Mouse (Mus musculus): ENCODE data around the gene Vmn1r197.
"Not testable (repeated sequence)": the region's sequence is repeated elsewhere in the genome, so short reads cannot be mapped to it uniquely, and the experiment has no call there.

The Vmn1r197 gene

DNA sequence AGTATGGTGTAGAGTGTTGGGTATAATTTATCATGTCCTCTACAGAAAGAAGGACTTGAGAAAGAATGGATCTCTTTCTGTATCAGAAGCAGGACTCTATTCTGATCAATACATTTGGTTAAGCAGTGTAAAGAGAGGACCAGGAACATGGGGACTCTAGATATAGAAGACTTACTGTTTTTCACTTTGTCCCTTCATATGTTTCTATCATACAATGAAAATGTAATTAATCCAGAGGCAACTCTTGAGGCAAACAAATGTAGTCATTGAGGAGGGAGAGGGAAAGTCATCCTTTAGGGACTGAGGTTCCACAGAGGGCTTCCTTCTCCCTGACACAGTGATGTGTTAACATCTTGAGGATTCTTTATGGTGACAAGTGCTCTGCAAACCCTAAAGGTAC is at the start of gene Vmn1r197:
Gene Vmn1r197 (plus strand): TSS at position 301 of the 400 bp plus-strand sequence.
- DNase-seq (ENCODE audit: low read depth in 2 of 2, low spot score in 2 of 2) = no peak

GRCm38 (mm10) chr13:22284578-22284977 is 39.8 kb upstream of the Vmn1r197 start:
- no peak for DNase-seq (ENCODE audit: low read depth in 2 of 2, low spot score in 2 of 2)

- no peak for DNase-seq (ENCODE audit: low read depth in 2 of 2, low spot score in 2 of 2)
These were observed 34.8 kb upstream of the Vmn1r197 start, which contains the start of gene Vmn1r196 for GRCm38 (mm10) chr13:22289620-22290019. Gene Vmn1r196 (plus strand): TSS chr13:22289920.

- not testable (repeated sequence) for DNase-seq (ENCODE audit: low read depth in 2 of 2, low spot score in 2 of 2)
These were observed 16.3 kb upstream of the Vmn1r197 start for GRCm38 (mm10) chr13:22308075-22308474.

DNA sequence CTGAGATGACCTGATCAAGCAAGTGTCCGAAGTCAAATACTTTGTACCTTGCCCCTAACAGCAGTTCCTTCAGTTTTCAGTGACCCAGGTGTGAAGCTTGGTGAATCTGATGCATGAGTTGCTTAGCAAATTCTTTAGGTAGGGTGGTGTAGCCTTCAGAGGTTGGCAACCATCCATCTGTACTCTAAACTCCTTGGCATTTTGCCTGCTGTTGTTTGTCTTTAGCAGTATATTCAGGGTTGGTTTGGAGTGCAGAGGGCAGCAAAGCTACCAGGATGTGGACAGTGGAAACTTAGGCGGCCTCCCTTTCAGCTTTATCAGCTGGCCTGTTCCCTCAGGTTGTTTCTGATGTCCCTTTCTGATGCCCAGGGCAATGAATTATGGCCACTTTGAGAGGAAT is 9.0 kb upstream of the Vmn1r197 start:
- DNase-seq (ENCODE audit: low read depth in 2 of 2, low spot score in 2 of 2) = no peak

DNA sequence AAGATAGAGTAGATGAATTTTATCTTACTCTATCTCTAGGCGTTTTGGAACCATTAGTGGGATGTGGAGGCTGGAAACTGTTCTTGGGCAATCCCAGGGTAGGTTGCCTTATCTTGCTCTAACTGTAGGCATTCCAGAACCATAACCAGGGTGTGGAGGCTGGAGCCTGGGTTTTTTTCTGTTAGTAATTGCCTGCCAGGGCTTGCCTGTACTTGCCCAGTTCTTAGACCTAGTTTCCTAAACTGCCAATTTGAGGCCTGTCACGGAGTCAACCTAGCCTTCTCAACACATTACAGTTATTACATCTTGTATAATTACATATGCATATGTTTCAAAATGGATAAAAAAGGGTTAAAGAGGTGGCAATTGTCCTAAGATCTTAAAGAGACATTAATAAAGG is 7.0 kb upstream of the Vmn1r197 start:
- no peak for DNase-seq (ENCODE audit: low read depth in 2 of 2, low spot score in 2 of 2)

DNA sequence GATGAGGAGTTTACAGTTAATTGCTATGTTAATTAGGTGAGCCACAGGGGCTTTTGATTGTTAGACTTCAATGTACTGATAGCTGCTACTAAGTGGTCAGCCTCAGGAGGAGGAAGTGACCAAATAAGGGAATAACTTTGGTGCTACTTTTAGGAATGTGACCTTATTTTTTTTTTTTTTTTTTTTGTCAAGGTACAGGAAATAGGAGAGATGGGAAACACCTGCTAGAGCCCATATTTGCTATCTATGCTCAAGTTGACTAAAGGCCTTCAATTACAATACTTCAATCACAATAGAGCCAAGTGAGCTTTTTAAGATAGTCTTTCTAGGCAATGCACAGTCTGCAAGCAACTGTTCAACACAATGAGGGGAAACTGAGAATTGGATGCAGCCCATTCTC is 4.3 kb upstream of the Vmn1r197 start:
- no peak for DNase-seq (ENCODE audit: low read depth in 2 of 2, low spot score in 2 of 2)

DNA sequence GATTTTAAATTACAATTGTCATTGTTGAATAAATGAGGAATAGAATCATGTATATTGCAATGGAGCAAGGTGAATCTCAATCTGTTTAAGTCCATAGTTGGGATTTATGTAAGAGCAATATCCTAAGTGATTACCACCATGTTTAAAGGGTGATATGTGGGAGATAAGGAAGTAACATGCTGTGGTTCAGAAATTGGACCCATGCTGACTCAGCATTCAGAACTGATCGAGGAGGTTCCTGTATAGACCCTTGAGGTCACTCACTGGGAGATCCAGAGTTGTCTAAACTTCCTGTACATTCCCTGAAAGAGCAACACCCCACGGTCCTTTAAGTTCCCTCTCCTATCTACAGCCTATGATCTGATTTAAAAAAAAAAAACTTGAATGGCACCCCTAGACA is 8.9 kb downstream of the Vmn1r197 start:
- DNase-seq (ENCODE audit: low read depth in 2 of 2, low spot score in 2 of 2) = no peak

DNA sequence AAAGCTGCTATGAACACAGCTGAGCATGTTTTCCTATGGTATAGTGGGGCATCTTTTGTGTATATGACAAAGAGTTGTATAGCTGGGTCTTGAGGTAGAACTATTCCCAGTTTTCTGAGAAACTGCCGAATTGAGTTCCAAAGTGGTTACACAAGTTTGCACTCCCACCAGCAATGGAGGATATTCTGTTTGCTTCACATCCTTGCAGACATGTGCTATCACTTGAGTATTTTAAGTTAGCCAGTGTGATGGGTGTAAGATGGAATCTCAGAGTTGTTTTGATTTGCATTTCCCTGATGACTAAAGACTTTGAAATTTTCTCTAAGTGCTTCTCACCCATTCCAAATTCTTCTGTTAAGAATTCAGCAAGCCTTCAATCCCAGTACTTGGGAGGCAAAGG is 11.2 kb downstream of the Vmn1r197 start:
- DNase-seq (ENCODE audit: low read depth in 2 of 2, low spot score in 2 of 2) = no peak

DNA sequence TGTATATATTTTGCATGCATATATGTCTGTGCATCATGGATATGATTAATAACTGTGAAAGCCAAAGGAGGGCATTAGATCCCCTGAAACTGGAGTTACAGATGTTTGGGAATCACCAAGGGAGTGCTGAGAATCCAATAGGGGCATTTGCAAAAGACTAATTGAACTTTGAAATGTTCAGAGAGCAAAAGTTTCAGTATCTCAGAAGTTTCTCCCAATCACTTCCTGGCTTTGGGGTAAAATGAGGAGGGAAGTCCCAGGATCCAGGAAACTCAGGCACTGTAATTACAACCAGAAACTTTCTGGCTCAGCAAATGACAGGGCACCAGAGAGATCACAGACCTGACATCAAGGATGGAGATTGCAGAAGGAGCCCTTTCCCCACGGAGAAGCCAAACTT is 25.7 kb downstream of the Vmn1r197 start, which contains the start of gene Vmn1r198:
Gene Vmn1r198 (plus strand): TSS at position 301 of the 400 bp plus-strand sequence.
- no peak for DNase-seq (ENCODE audit: low read depth in 2 of 2, low spot score in 2 of 2)

DNA sequence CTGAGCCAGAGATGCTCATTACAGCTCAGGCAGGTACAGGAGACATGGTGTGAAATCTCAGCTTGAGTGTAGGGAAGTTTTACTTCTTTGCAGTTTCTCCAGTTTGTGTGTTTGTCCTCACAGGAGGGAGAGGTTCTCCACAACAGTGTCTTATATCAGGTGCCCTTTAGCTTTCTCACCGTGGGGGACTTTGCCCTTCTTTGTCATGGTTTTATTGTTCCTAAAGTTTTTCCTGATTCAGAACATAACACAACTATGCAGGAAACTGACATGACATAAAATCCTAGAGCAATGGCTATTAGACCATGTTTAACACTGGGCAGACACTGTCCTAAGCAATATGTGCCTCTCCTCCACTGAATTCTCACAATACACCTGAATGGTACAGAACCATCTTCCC is 26.4 kb downstream of the Vmn1r197 start:
- no peak for DNase-seq (ENCODE audit: low read depth in 2 of 2, low spot score in 2 of 2)

DNA sequence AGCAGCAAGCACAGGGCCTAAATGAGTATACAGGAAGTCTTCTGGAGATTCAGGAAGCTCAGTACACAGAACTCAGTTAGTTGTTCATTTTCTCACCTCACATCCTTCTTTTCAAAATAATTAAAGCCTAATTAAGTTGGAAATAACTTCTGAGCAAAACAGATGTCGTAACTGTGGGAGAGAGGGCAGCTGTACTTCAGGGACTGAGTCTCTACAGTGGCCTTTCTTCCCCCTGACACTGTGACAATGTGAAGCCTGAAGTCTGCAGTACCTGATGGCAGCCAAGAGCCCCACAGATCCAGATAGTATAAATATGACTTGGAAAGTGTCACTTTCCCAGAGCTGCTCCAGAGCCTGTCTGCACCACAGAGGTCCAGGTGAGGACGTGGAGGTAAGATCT is 55.1 kb downstream of the Vmn1r197 start, which contains the start of gene Vmn1r199:
Gene Vmn1r199 (plus strand): TSS at position 301 of the 400 bp plus-strand sequence.
- DNase-seq (ENCODE audit: low read depth in 2 of 2, low spot score in 2 of 2) = no peak

GRCm38 (mm10) chr13:22381128-22381527 is 56.7 kb downstream of the Vmn1r197 start:
- not testable (repeated sequence) for DNase-seq (ENCODE audit: low read depth in 2 of 2, low spot score in 2 of 2)
